Mouse (Mus musculus): ENCODE results near the gene Eif4e.

GRCm38 (mm10) chr3:138525494-138525893 is 485 bp upstream of the Eif4e start:
- TF ChIP-seq POLR2A (IDR thresholded peaks at IDR 0.05; ENCODE audit: low read depth, low read length) (no peak), CTCF (conservative IDR thresholded peaks at IDR 0.05; ENCODE audit: insufficient read depth, insufficient read length, low read depth, low read length) (no peak)

All from kidney, adult 2 months (tissue).